Mouse (Mus musculus) retina, adult 2 months (tissue): ENCODE results near the gene Myo15.
A peak's percentile ranks its signal among the peaks of the same experiment; 100 is the strongest.
"Not testable (repeated sequence)": the region's sequence is repeated elsewhere in the genome, so short reads cannot be mapped to it uniquely, and the experiment has no call there.

Experiments used
- DNase-seq: peaks from one replicate; pipeline ENCODE4 v3.0.0-alpha.2; 2012; ENCODE audit warnings: low read depth, low spot score

The Myo15 gene

DNA sequence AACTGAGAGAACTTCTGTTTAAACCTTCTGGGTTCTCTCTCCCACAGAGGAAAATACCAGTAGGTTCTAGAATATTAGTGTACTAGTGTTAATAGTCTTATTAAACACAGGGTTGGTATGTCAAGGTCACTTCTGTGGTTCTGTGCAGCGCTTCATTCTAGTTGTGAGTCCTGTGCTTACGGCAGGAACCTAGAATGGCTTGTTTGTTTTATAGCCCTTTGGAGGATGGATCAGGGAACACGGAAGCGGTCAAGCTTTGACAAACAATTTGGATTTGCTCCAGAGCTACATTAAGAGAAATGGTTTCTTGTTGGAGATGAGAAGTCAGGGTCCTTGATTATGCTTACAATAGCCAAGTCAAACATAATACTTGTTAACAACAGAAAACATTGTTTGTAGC is 76.3 kb downstream of the Myo15 start:
- no peak for DNase-seq

DNA sequence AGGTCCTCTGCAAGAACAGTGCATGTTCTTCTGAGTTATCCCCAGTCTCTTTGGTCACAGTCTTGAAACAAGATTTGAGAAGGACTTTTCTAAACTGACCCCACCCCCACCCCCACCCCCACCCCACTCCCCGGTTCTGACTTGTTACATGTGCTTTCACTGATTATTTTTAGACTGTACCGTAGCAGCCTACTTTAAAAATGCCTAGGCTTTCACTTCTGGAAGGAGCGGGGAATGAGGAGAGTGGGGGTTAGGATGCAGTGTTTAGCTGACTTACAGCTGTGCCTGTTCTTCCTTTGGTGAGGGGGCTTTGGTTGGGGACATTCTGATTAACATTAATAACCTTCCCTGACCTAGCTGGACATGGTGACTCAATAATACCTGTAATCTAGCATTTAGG is 79.0 kb downstream of the Myo15 start:
- DNase-seq, result no peak

- DNase-seq, result no peak
These were observed 84.0 kb downstream of the Myo15 start for GRCm38 (mm10) chr11:60553091-60553490.

DNA sequence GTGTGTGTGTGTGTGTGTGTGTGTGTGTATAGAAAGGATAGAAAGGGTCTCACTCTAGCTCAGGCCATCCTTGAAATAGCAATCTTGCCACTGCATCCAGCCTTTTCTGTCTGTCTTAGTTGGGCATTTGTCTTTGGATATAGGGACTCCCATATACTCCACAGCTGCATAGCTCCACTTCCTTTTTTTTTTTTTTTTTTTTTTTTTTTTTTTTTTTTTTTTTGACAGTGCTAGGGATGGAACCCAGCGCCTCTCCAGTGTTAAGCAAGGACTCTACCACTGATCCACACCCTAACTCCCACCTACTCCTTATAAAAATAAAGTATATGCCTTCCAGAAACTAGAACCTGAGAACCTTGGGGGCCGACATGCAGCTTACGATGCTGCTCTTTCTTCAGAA is 88.5 kb downstream of the Myo15 start:
- DNase-seq, result no peak

DNA sequence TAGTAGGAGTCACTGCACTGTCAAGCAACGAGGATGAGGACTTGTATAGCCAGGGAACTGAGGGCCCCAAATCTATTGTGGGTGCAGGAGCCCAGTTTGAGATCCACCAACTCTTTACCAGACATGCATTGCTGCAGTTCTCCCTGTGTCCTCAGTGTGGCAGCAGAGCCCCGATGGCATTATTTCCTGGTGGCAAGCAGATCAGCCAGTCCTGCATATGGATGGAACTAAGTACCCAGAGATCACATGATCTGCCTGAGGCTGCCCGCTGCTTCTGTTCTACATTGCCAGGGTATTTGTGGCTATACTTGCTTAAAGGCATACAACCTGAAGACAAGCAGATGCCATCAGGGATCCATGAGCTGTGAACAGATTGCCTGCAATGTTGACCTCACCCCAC is 90.2 kb downstream of the Myo15 start:
- peak; percentile 57 for DNase-seq

DNA sequence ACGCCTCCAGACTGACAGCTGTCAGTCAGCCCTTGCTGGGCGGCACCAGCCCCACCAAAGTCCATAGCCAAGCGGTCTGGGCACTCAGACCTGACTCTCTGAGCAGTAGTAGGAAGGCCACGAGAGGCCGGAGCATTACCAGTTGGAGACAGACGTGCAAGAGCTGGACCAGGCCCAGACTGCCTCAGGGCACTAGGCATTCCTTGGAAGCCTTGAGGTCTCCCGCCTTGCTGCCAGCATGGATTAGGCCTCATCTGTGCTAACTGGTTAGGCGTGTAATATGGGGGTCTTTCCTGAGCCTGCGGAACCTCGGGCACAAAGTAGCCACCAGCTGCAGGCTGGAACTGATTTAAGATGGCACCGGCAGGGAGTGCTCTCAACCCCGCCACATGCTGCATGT is 104.9 kb downstream of the Myo15 start:
- not testable (repeated sequence) for DNase-seq
